Mouse (Mus musculus): ENCODE data around the gene Clcnkb. TPM values are rescaled to one million over a fixed set of nuclear protein-coding genes. Genes with fewer than 3 reads are reported as not detected.

Clcnkb gene
- 0.90 and 1.0 TPM in 2 replicates for polyA plus RNA-seq (2014; fragmentation: Nextera tagmentation; extraction: Ambion mirVana)

DNA sequence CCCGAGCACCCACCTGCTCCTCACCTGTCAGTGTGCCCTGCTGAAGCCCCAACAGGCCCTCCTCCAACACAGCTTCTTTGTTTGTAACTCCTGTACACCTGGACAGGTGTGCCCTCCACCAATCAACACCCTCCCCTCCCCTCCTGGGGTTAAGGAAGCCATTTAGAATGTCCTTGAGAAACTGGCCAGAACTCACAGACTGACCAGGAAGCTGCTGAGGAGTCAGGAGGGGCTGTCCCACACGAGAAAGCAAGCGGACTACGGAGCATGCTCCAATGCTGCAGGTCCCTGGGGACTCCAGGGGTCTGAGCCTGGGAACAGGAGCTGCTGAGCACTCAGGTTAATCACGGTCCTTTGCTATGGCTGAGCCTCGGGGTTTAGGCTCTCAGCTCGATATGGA lies at the start of gene Clcnkb:
Gene Clcnkb, minus strand, starts transcription at position 91 of the 400 bp plus-strand sequence.
- Histone ChIP-seq H3K9me3 (replicated peaks; ENCODE audit: control insufficient read depth, low read length) (no peaks in the 10 kb centered on the region), H3K36me3 (ENCODE audit: control insufficient read depth, insufficient read depth, low read length) (no peaks in the 10 kb centered on the region), H3K9ac (ENCODE audit: low read depth, low read length) (no peak within 1 kb of the TSS), H3K27ac (ENCODE audit: low read depth, low read length) (no peak within 1 kb of the TSS), H3K4me3 (ENCODE audit: low read depth, low read length) (no peak within 1 kb of the TSS), H3K4me2 (no peak within 1 kb of the TSS), H3K27me3 (ENCODE audit: control insufficient read depth, insufficient read depth, low read length) (no peaks in the 10 kb centered on the region), H3K4me1 (ENCODE audit: control insufficient read depth, insufficient read depth, low read length) (peaks cover 17% of the 10 kb centered on the region)
- WGBS (ENCODE audit: insufficient replicate concordance), result 57% methylated on average over 7 of the region's 7 CpGs
- ATAC-seq (replicated peaks; ENCODE audit: insufficient number of reproducible peaks, low FRiP score, low TSS enrichment), result no peak

DNA sequence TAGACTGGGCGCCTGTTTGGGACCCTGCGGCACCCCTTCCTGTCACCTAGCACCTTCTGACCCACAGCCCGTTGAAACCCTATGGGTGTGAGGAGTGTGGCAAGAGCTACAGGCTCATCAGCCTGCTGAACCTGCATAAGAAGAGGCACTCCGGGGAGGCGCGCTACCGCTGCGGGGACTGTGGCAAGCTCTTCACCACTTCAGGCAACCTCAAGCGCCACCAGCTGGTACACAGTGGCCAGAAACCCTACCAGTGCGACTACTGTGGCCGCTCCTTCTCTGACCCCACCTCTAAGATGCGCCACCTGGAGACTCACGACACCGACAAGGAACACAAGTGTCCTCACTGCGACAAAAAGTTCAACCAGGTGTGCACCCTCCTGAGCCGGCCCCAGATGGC lies 48.9 kb upstream of the Clcnkb start:
- H3K4me2 ChIP-seq, result no peak overlapping the region
- no peak overlapping the region for H3K4me3 ChIP-seq (ENCODE audit: low read depth, low read length)
- no peak overlapping the region for H3K27ac ChIP-seq (ENCODE audit: low read depth, low read length)
- H3K36me3 ChIP-seq (ENCODE audit: control insufficient read depth, insufficient read depth, low read length), result peaks cover 44% of the 10 kb centered on the region
- no peaks in the 10 kb centered on the region for H3K9me3 ChIP-seq (replicated peaks; ENCODE audit: control insufficient read depth, low read length)
- no peaks in the 10 kb centered on the region; the same call in 1 of the 2 replicates for H3K4me1 ChIP-seq (ENCODE audit: control insufficient read depth, insufficient read depth, low read length)
- no peaks in the 10 kb centered on the region for H3K27me3 ChIP-seq (ENCODE audit: control insufficient read depth, insufficient read depth, low read length)
- WGBS (ENCODE audit: insufficient replicate concordance), result 69% methylated on average over 16 of the region's 16 CpGs
- H3K9ac ChIP-seq (ENCODE audit: low read depth, low read length), result no peak overlapping the region
- no peak for ATAC-seq (replicated peaks; ENCODE audit: insufficient number of reproducible peaks, low FRiP score, low TSS enrichment)

DNA sequence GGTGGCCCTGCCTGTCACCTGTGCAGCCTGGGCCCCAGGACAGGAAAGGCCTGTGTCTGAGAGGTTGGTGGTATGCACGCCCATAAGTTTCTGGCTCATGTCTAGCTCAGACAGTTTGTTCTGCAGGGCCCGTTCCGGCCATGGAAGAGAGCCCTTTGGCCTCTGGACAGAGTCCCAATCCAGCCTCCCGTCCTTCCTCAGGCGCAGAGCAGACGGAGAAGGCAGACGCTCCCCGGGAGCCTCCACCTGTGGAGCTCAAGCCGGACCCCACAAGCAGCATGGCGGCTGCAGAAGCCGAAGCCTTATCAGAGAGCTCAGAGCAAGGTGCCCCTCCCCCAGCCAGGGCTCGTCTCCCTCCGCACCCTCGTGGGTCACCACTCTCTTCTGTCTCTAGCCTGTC lies 47.7 kb upstream of the Clcnkb start:
- peaks cover 5% of the 10 kb centered on the region for H3K4me1 ChIP-seq (ENCODE audit: control insufficient read depth, insufficient read depth, low read length)
- WGBS (ENCODE audit: insufficient replicate concordance), result 59% methylated on average over 14 of the region's 14 CpGs
- no peak overlapping the region for H3K9ac ChIP-seq (ENCODE audit: low read depth, low read length)

DNA sequence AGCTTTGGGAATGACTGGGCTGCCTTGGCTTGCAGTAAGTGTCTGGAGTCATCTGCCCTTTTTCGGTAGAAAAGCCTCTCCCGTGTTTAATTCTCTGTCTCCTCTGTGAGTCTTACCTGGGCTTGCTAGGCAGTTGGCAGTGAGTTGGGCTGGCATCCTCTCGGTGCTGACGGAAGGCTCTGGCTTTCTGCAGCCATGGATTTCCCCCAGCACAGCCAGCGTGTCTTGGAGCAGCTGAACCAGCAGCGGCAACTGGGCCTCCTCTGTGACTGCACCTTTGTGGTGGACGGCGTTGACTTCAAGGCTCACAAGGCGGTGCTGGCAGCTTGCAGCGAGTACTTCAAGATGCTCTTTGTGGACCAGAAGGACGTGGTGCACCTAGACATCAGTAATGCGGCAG lies 45.8 kb upstream of the Clcnkb start:
- 91% methylated on average over 12 of the region's 12 CpGs for WGBS (ENCODE audit: insufficient replicate concordance)
- H3K4me2 ChIP-seq, result no peak overlapping the region
- H3K9ac ChIP-seq (ENCODE audit: low read depth, low read length), result no peak overlapping the region
- peaks cover 28% of the 10 kb centered on the region for H3K36me3 ChIP-seq (ENCODE audit: control insufficient read depth, insufficient read depth, low read length)
- ATAC-seq (replicated peaks; ENCODE audit: insufficient number of reproducible peaks, low FRiP score, low TSS enrichment), result no peak
- H3K27ac ChIP-seq (ENCODE audit: low read depth, low read length), result no peak overlapping the region
- H3K9me3 ChIP-seq (replicated peaks; ENCODE audit: control insufficient read depth, low read length), result no peaks in the 10 kb centered on the region
- H3K4me1 ChIP-seq (ENCODE audit: control insufficient read depth, insufficient read depth, low read length), result peaks cover 13% of the 10 kb centered on the region
- H3K27me3 ChIP-seq (ENCODE audit: control insufficient read depth, insufficient read depth, low read length), result no peaks in the 10 kb centered on the region
- no peak overlapping the region for H3K4me3 ChIP-seq (ENCODE audit: low read depth, low read length)

More for the DNA sequence above, 47.7 kb upstream of the Clcnkb start:
- Histone ChIP-seq H3K27me3 (ENCODE audit: control insufficient read depth, insufficient read depth, low read length) (no peaks in the 10 kb centered on the region), H3K9me3 (replicated peaks; ENCODE audit: control insufficient read depth, low read length) (no peaks in the 10 kb centered on the region), H3K4me3 (ENCODE audit: low read depth, low read length) (no peak overlapping the region), H3K4me2 (no peak overlapping the region), H3K36me3 (ENCODE audit: control insufficient read depth, insufficient read depth, low read length) (peaks cover 36% of the 10 kb centered on the region), H3K27ac (ENCODE audit: low read depth, low read length) (no peak overlapping the region)
- ATAC-seq (replicated peaks; ENCODE audit: insufficient number of reproducible peaks, low FRiP score, low TSS enrichment), result no peak

DNA sequence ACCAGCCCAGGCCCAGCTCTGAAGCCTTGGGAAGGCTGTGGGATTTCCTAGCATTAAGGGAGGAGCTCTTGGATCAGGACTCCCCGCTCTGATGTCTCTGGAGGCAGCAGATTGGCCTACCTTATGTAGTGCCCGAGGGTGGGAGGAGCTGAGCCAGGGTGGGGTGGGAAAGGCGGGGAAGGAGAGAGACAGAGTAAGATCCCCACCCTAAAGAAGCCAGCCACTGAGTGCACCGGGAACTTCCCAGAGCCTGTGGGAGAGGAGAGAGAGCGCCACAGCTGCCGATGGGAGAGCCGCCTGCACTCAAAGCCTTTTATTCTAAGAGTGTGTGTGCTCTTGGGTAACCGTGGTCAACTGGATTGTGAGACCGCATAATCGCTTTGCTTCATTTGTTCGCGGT lies 45.3 kb upstream of the Clcnkb start:
- Histone ChIP-seq H3K4me1 (ENCODE audit: control insufficient read depth, insufficient read depth, low read length) (peaks cover 13% of the 10 kb centered on the region), H3K9ac (ENCODE audit: low read depth, low read length) (no peak overlapping the region), H3K27me3 (ENCODE audit: control insufficient read depth, insufficient read depth, low read length) (no peaks in the 10 kb centered on the region), H3K9me3 (replicated peaks; ENCODE audit: control insufficient read depth, low read length) (no peaks in the 10 kb centered on the region), H3K36me3 (ENCODE audit: control insufficient read depth, insufficient read depth, low read length) (peaks cover 28% of the 10 kb centered on the region), H3K27ac (ENCODE audit: low read depth, low read length) (no peak overlapping the region), H3K4me2 (no peak overlapping the region), H3K4me3 (ENCODE audit: low read depth, low read length) (no peak overlapping the region)
- ATAC-seq (replicated peaks; ENCODE audit: insufficient number of reproducible peaks, low FRiP score, low TSS enrichment), result no peak
- WGBS (ENCODE audit: insufficient replicate concordance), result 73% methylated on average over 12 of the region's 12 CpGs

DNA sequence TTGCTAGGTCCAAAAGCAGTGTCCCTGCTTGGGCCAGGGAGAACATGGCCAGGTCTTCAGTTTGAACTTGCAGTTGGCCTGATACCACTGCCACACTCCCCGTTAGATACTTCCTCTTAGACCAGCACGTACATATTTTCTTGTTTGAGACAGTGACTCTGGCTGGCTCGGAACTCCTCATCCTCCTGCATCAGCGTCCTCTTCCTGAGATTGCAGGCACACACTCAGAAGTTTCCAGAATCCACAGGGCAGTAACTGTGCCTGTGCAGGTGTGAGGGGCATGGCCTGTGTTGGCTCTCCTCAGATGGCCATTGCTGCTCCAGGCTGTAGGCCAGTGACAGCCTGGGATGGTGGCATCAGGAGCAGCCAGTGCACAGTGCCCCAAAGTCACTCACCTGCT lies 44.7 kb upstream of the Clcnkb start:
- no peak for ATAC-seq (replicated peaks; ENCODE audit: insufficient number of reproducible peaks, low FRiP score, low TSS enrichment)
- Histone ChIP-seq H3K27me3 (ENCODE audit: control insufficient read depth, insufficient read depth, low read length) (no peaks in the 10 kb centered on the region), H3K4me3 (ENCODE audit: low read depth, low read length) (no peak overlapping the region), H3K27ac (ENCODE audit: low read depth, low read length) (no peak overlapping the region), H3K4me2 (no peak overlapping the region), H3K9ac (ENCODE audit: low read depth, low read length) (no peak overlapping the region), H3K4me1 (ENCODE audit: control insufficient read depth, insufficient read depth, low read length) (peaks cover 13% of the 10 kb centered on the region), H3K9me3 (replicated peaks; ENCODE audit: control insufficient read depth, low read length) (no peaks in the 10 kb centered on the region), H3K36me3 (ENCODE audit: control insufficient read depth, insufficient read depth, low read length) (peaks cover 26% of the 10 kb centered on the region)
- WGBS (ENCODE audit: insufficient replicate concordance), result 84% methylated on average over 4 of the region's 4 CpGs

DNA sequence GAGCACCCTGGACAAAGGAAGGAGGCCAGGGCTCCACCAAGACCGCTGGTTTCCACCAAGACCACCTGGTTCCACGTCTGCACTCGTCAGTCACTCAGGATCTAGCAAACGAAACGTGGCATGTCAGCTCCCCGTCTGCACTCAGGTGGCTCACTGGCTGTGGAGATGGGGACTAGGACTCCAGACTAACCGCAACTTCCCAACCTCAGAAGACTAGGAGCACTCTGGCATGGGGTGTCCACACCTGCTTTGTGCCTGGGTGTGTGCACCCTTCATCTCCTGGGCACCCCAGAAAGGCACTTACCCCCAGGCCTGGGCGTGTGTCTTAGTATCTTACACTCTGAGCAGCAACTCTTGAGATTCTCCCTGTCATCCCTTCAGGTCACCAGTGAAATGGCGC lies 44.0 kb upstream of the Clcnkb start:
- 85% methylated on average over 9 of the region's 9 CpGs for WGBS (ENCODE audit: insufficient replicate concordance)
- no peak overlapping the region for H3K4me2 ChIP-seq
- H3K4me3 ChIP-seq (ENCODE audit: low read depth, low read length), result no peak overlapping the region
- no peak overlapping the region for H3K27ac ChIP-seq (ENCODE audit: low read depth, low read length)
- ATAC-seq (replicated peaks; ENCODE audit: insufficient number of reproducible peaks, low FRiP score, low TSS enrichment), result no peak
- peaks cover 18% of the 10 kb centered on the region for H3K36me3 ChIP-seq (ENCODE audit: control insufficient read depth, insufficient read depth, low read length)
- H3K9me3 ChIP-seq (replicated peaks; ENCODE audit: control insufficient read depth, low read length), result no peaks in the 10 kb centered on the region
- no peaks in the 10 kb centered on the region for H3K27me3 ChIP-seq (ENCODE audit: control insufficient read depth, insufficient read depth, low read length)
- no peak overlapping the region for H3K9ac ChIP-seq (ENCODE audit: low read depth, low read length)
- peaks cover 14% of the 10 kb centered on the region for H3K4me1 ChIP-seq (ENCODE audit: control insufficient read depth, insufficient read depth, low read length)

DNA sequence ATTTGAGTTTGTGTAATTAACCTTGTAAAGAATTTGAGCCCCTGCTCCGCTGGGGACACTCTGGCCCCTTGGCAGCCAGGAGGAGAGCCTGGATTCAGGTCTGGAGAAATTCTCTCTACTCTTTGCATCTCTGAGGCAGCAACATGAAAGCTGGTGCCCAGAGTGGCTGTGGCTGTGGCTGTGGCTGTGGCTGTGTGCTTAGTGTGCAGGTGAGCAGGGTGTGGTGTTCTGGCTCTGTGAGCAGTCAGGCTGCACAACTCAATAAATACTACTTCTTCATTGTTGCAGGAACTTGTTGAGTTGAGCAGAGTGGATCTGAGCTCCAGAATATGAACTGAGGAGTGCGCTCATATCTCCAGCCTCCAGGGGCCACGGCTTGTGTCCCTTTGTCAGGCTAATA lies 43.1 kb upstream of the Clcnkb start:
- WGBS (ENCODE audit: insufficient replicate concordance), result 80% methylated on average over 3 of the region's 3 CpGs
- H3K4me2 ChIP-seq, result no peak overlapping the region; the same call in 1 of the 2 replicates
- peaks cover 17% of the 10 kb centered on the region for H3K4me1 ChIP-seq (ENCODE audit: control insufficient read depth, insufficient read depth, low read length)
- no peak overlapping the region; the same call in 1 of the 2 replicates for H3K27ac ChIP-seq (ENCODE audit: low read depth, low read length)
- H3K4me3 ChIP-seq (ENCODE audit: low read depth, low read length), result no peak overlapping the region
- no peaks in the 10 kb centered on the region for H3K27me3 ChIP-seq (ENCODE audit: control insufficient read depth, insufficient read depth, low read length)
- no peak for ATAC-seq (replicated peaks; ENCODE audit: insufficient number of reproducible peaks, low FRiP score, low TSS enrichment)
- peaks cover 11% of the 10 kb centered on the region; the same call in 1 of the 2 replicates for H3K36me3 ChIP-seq (ENCODE audit: control insufficient read depth, insufficient read depth, low read length)
- H3K9me3 ChIP-seq (replicated peaks; ENCODE audit: control insufficient read depth, low read length), result no peaks in the 10 kb centered on the region
- H3K9ac ChIP-seq (ENCODE audit: low read depth, low read length), result no peak overlapping the region

DNA sequence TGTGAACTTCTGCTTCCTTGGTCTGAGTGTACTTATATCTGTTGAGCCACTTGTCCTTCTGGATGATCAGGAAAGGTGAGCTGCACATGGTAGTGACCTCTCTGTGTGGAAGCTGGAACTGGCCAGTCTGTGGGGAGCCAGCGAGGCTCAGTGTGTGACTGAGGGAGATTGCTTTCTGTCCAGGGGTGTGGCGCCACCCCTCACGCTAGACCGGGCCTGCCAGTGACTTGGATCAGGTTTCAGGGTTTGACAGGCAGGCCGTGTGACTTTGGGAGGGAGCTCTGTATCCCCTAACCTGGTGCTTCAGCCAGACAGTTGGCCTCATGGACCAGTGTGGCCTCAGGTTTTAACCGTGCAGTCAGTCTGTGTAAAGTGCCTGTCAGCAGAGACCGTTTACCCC lies 42.4 kb upstream of the Clcnkb start:
- Histone ChIP-seq H3K27me3 (ENCODE audit: control insufficient read depth, insufficient read depth, low read length) (no peaks in the 10 kb centered on the region), H3K9ac (ENCODE audit: low read depth, low read length) (0 out of 2 replicates have a peak overlapping the region, but pooled peaks have one; percentile 28), H3K27ac (ENCODE audit: low read depth, low read length) (peak overlapping the region; percentile 50), H3K9me3 (replicated peaks; ENCODE audit: control insufficient read depth, low read length) (no peaks in the 10 kb centered on the region), H3K4me3 (ENCODE audit: low read depth, low read length) (no peak overlapping the region), H3K4me2 (no peak overlapping the region), H3K4me1 (ENCODE audit: control insufficient read depth, insufficient read depth, low read length) (peaks cover 17% of the 10 kb centered on the region), H3K36me3 (ENCODE audit: control insufficient read depth, insufficient read depth, low read length) (peaks cover 6% of the 10 kb centered on the region; the same call in 1 of the 2 replicates)
- 12% methylated on average over 7 of the region's 7 CpGs for WGBS (ENCODE audit: insufficient replicate concordance)
- no peak for ATAC-seq (replicated peaks; ENCODE audit: insufficient number of reproducible peaks, low FRiP score, low TSS enrichment)
